Mouse (Mus musculus): ENCODE data around the gene Rasgrp1. TPM values are rescaled to one million over a fixed set of nuclear protein-coding genes. Genes with fewer than 3 reads are reported as not detected.
A peak's percentile ranks its signal among the peaks of the same experiment; 100 is the strongest.

Gene Rasgrp1
- total RNA-seq (2021): 0.19 and 0.49 TPM in 2 replicates
- long read RNA-seq, partial matches to known transcripts: 0 of 2 reads
- long read RNA-seq, other reads (novel, unspliced or antisense): 2 of 2 reads

DNA sequence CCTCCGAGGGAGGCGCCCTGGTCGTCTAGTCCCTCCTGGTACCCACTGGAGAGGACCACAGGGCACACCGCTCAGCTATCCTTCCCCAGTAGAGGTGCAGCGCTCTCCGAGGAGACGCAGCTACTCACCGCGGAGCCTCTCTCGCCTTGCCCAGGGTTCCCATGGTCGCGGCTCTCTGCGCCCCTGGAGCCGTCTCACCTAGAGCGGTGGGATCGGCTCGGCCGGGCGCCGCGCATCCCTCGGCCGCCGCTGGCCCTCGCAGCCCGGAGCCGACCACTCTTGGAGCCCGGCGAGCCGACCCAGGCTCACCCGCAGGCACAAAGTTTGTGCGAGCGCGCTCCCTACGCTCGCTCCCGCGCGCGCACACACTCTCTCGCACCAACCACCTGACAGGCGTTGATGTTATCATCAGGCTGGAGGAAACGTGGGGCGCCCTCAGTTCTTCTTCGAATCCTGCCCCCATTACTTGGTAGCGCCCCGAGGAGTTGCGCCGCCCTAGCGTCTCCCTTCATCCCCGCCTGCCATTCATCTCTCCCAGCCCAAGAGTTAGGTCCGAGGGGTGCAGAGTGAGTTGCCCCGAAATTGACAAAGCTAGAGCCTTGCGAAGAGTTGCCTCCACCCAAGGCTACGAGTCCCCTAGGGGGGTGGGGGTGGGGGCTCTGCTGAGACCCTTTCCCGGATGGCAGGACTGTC lies at the start of gene Rasgrp1:
Gene Rasgrp1, minus strand, starts transcription at position 455 of the 693 bp plus-strand sequence.
- DNase-seq: peak; percentile 7

- DNase-seq: peak; percentile 54
These were observed 47.4 kb upstream of the Rasgrp1 start for GRCm38 (mm10) chr2:117389925-117390892.

- no peak for DNase-seq
These were observed 46.7 kb upstream of the Rasgrp1 start for GRCm38 (mm10) chr2:117389460-117389859.

DNA sequence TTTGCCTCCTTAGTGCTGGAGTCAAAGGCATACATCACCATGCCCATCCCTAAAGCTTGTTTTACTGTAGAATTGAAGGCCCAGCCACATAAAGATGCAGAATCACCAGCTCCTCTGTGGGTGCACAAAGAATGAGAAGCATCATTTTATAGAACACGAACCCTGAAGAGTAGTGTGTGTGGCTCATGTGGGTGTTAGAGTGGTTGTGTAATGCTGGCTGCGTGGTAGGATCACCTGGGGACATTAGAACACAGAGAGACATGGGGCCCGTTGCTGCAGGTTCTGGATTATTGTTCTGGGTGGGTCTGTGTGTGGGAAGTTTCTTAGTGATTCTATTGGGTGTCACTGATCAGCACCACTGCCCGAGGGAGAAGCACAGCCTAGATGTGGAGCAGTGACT lies 45.3 kb upstream of the Rasgrp1 start:
- DNase-seq: no peak

GRCm38 (mm10) chr2:117386981-117387705 lies 44.3 kb upstream of the Rasgrp1 start:
- DNase-seq: no peak

GRCm38 (mm10) chr2:117386036-117386590 lies 43.3 kb upstream of the Rasgrp1 start:
- no peak for DNase-seq

DNA sequence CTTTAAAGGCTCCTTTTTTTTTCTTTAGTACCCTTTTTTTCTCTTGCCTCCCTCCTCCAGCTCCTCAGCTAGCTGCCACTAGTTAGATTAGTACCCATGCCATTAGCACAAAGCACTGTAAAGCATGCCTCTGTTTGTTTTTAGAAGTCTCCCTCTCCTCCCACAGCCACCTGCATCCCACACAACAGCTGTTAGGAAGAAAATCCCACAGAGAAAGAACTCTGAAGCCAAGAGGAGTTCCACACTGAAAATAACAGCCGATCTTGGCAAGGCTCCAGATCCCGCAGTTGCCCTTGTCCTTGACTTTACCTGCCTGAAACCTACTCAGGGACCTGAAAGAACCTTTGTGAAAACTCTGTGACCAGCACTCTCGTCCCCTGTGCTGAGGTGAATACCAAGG lies 38.5 kb upstream of the Rasgrp1 start:
- no peak for DNase-seq

DNA sequence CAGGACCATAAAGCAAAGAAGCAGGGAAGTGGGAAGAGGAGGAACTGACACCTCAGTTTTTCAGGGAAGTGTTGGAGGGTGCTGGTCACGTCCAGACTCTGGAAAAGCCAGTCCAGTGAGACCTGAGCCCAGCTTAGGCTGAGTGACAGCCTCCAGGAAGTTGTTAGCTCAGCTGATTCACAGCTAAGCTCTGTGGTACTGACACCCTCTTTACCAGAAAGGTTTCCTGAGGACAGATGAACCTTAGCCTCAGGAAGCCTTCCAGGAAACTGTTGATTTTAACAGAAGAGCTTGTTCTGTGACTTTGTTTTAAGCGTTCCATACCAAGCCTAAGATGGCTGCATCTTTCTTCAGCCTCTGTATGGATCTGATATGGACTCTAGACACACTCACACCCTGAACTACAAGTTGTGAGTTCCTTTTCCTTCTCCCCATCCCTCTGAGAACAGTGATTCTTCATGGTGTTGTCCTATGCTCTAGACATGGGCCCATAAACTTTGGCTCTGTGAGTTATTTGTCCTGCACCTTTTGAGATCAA lies 31.6 kb upstream of the Rasgrp1 start:
- DNase-seq: no peak

DNA sequence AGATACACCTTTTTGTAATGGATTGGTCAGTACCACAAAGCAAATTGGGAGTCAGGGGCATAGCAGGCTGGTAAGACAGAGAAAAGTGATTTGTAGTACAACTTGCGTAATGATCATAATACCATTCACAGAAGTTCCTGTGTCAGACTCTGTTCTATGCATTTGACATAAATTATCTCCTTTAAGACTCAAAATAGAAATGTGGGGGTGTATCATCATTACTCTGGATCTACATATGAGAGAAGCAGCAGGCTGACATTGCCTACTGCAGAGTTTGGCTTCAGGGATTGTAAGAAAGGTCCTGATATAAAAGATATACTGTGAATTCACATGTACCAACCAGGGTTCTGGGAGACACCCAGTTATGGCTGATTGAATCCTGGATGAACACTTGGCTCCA lies 28.9 kb upstream of the Rasgrp1 start:
- DNase-seq: no peak

GRCm38 (mm10) chr2:117366478-117366877 lies 23.7 kb upstream of the Rasgrp1 start:
- DNase-seq: no peak

DNA sequence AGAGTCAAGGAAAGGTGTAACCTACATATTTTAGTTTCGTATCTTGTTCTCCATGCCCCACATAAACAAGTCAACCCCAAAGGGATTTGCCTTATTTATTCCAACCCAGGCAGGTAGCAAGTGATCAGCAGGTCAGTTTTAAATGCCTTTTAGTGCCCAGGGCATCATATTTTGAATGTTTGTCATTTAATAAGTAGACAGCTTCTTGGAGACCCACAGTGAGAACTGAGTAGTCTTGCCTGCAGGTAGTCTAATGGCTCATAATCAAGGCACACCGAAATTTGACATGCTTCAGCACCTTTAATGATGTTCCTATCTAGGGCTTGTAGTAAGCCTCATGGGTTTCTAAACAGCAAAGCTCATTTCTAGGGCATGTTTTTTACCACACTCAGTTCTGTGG lies 21.3 kb upstream of the Rasgrp1 start:
- no peak for DNase-seq

DNA sequence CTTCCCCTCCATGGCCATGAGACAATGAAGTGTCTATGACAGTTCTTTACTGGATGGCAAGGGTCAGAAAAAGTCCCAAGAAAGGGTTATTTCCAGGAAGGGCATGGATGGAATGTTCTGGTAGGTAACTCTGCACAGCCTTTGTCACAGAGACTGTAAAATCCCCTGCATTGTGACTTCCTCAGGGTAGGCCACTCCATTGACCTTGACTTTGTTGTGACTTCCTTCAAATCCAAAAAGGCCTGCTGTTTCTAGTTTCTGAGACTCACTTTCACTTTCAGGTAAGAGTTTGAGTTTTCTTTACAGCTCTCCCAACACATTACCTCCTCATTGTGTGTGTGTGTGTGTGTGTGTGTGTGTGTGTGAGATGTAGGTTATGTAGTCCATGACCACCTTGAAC lies 15.1 kb upstream of the Rasgrp1 start:
- no peak for DNase-seq

GRCm38 (mm10) chr2:117352305-117353123 lies 9.7 kb upstream of the Rasgrp1 start:
- no peak for DNase-seq

- DNase-seq: no peak
These were observed 7.3 kb upstream of the Rasgrp1 start for GRCm38 (mm10) chr2:117350138-117350537.

GRCm38 (mm10) chr2:117343240-117343624 lies 431 bp upstream of the Rasgrp1 start:
- DNase-seq: no peak

DNA sequence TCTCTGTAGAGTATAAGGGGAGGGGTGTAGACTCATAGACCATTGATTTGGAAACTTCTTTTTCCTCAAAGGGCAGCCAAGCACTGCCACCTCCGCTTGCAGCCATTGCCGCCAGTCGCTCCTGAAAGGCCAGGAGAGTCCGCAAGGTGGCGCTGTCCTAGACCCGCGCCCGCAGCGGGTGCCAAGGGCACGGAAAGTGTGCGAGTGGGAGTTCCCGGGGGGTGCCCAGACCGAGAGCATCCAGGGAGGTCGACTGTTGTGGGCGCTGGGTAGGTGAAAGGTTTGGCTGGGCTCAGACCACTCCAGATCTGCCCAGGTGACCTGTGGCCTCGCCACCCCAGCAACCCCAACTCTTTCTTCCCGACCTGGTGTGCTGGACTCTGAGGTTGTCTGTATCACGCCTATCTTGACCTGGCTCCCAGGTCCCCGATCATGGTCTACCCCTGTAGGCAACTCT lies 683 bp downstream of the Rasgrp1 start:
- DNase-seq: peak; percentile 73

GRCm38 (mm10) chr2:117338501-117338900 lies 4.3 kb downstream of the Rasgrp1 start:
- no peak for DNase-seq

DNA sequence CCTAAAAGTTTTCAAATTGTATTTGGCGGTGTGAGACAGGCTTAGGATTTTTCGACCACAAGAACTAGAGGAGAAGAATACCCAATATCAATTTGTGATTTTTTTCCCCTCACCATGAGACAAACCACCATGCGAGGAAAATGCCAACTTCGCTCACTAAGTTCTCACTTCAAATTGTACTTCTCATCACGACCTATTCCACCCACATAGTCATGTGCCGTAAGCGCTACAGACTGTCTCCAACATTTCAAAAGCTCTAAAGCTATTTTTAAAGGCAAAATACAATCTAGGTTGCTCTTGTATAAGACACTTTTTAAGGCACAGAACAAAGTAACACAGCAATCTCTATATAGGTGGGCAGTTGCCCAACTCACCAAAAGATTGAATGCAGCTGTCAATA lies 4.9 kb downstream of the Rasgrp1 start:
- no peak for DNase-seq

DNA sequence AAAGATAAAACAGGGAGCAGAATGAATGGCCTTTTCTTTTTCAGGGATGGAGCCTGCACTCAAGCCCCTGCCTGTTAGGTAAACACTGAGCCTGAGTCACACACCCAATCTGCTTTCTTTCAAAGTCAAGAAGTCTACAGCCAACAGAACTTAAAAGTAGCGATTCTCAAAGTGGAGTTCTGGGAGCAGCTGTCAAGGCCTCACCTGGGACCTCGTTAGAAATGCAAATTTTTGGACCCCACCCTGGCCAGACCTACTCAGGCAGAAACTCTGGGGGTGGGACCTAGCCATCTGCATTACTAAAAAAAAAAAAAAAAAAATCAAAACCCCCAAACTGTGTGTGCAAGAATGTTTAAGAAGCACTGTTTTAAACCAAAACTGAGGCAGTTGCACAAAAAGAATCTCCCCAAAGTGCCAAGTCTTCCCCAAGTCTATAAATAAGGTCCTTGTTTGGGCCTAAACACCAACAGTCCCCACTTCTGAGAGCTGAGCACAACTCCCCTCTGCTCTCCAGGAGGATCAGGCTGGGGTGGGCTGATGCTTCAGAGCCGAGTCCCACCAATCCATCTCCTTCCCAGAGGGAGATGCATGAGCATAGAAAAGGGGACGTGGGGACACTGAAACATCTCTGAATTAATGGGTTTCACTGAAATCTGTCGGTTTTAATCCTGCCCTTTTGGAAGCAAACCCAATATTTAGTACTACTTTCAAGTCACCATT lies 5.7 kb downstream of the Rasgrp1 start:
- no peak for DNase-seq

- no peak for DNase-seq
These were observed 7.1 kb downstream of the Rasgrp1 start for GRCm38 (mm10) chr2:117335552-117336188.
